Mouse (Mus musculus) ES-E14 (cell line): ENCODE data around the gene BC048562. TPM values are rescaled to one million over a fixed set of nuclear protein-coding genes. Genes with fewer than 3 reads are reported as not detected.
A peak's percentile ranks its signal among the peaks of the same experiment; 100 is the strongest.

Experiments used
- DNase-seq: peaks from one replicate; pipeline ENCODE4 v3.0.0-alpha.2; 2013; ENCODE audit warnings: low read depth, low spot score
- H3K27ac ChIP-seq: 2 replicates; pipeline ENCODE4 v1.5.1; 2012; ENCODE audit warnings: low read depth, mild to moderate bottlenecking, low read length, moderate library complexity, mixed read lengths; ENCODE audit not compliant: poor library complexity, insufficient read depth, severe bottlenecking
- H3K36me3 ChIP-seq: 2 replicates; pipeline ENCODE4 v1.6.1; 2012; ENCODE audit warnings: mild to moderate bottlenecking, low read length, moderate library complexity, mixed read lengths; ENCODE audit not compliant: control insufficient read depth, poor library complexity, insufficient read depth, severe bottlenecking
- H3K4me1 ChIP-seq, 2 experiments: fragments of 150-350 bp in 1 of 2; sonication (generic) in 1 of 2; 2 replicates each; pipeline ENCODE4 v1.6.1; 2012; ENCODE audit warnings: low read length in 2 of 2, mild to moderate bottlenecking in 1 of 2, mixed read lengths in 1 of 2; ENCODE audit not compliant: control insufficient read depth in 2 of 2, insufficient read depth in 2 of 2, poor library complexity in 1 of 2
- H3K4me3 ChIP-seq, 2 experiments: fragments of 150-350 bp in 1 of 2; sonication (generic) in 1 of 2; 2 replicates each; pipeline ENCODE4 v1.5.1; 2012; ENCODE audit warnings: low read length in 2 of 2, low read depth in 1 of 2, mild to moderate bottlenecking in 1 of 2, mixed read lengths in 1 of 2; ENCODE audit not compliant: insufficient read depth in 1 of 2, poor library complexity in 1 of 2, severe bottlenecking in 1 of 2
- H3K9ac ChIP-seq: 2 replicates; pipeline ENCODE4 v1.6.1; 2012; ENCODE audit warnings: low read depth, mild to moderate bottlenecking, low read length, mixed read lengths; ENCODE audit not compliant: poor library complexity, insufficient read depth, severe bottlenecking
- H3K9me3 ChIP-seq: fragments of 150-350 bp; sonication (generic); 2 replicates; pipeline ENCODE4 v1.6.1; 2012; ENCODE audit warnings: low read depth, mild to moderate bottlenecking, low read length; ENCODE audit not compliant: control insufficient read depth, insufficient read depth
- CHD2 ChIP-seq: IDR thresholded peaks from 2 replicates; pipeline ENCODE4 v1.6.1; 2014; ENCODE audit warnings: mild to moderate bottlenecking, low read depth, low read length, inconsistent platforms
- HCFC1 ChIP-seq: IDR thresholded peaks from 2 replicates; pipeline ENCODE4 v1.6.1; 2012; ENCODE audit warnings: low read length, inconsistent platforms, borderline replicate concordance; ENCODE audit not compliant: insufficient read depth
- MAFK ChIP-seq: IDR thresholded peaks from 2 replicates; pipeline ENCODE4 v1.6.1; 2014; ENCODE audit warnings: mild to moderate bottlenecking, low read depth, low read length, inconsistent platforms; ENCODE audit not compliant: insufficient read depth
- ZC3H11A ChIP-seq: IDR thresholded peaks from 2 replicates; pipeline ENCODE4 v1.6.1; 2012; ENCODE audit warnings: low read depth, mild to moderate bottlenecking, inconsistent platforms, low read length, borderline replicate concordance
- ZNF384 ChIP-seq: IDR thresholded peaks from 2 replicates; pipeline ENCODE4 v1.6.1; 2012; ENCODE audit warnings: low read depth, low read length, inconsistent platforms
- in situ Hi-C, 2 experiments: fragments of 600-800 bp; cut with MboI; formaldehyde crosslinking; loops; one replicate each; pipeline ENCODE4 v1.15.1; 2025; ENCODE audit warnings: low sequenced_read_pairs in 2 of 2, inconsistent platforms in 1 of 2; ENCODE audit not compliant: unreplicated experiment in 2 of 2
- total RNA-seq: library from RNA; depleted of rRNA; stranded (reverse); fragments of 300-350 nt; gene quantifications from 2 replicates; pipeline ENCODE4 v1.2.3, GENCODE M21; 2012

The BC048562 gene
- total RNA-seq, 1 experiment = not detected

- Histone ChIP-seq H3K4me3 (peak within 1 kb of the TSS; percentile 56 to 71), H3K36me3 (peaks cover 7% of the 10 kb centered on the region), H3K9me3 (no peaks in the 10 kb centered on the region), H3K4me1 (peaks cover 2 to 8% of the 10 kb centered on the region in 2 experiments; a peak in 3 of 4 replicates), H3K27ac (peak within 1 kb of the TSS; percentile 94), H3K9ac (peak within 1 kb of the TSS; percentile 90)
- TF ChIP-seq ZNF384 (no peak), CHD2 (no peak), MAFK (no peak)
- peak; percentile 77 for DNase-seq
- in situ Hi-C loops = no loop called here
Measured at GRCm38 (mm10) chr9:108392676-108393075, 43.6 kb upstream of the BC048562 start, which contains the start of gene 1700102P08Rik. TSS of gene 1700102P08Rik (plus strand) at chr9:108392805.

GRCm38 (mm10) chr9:108394191-108394590 lies 42.1 kb upstream of the BC048562 start:
- in situ Hi-C loops = no loop called here
- no peak overlapping the region for H3K27ac ChIP-seq
- peaks cover under 1% of the 10 kb centered on the region; the same call in 1 of the 2 replicates for H3K36me3 ChIP-seq
- H3K4me3 ChIP-seq = no peak overlapping the region
- TF ChIP-seq HCFC1 = no peak
- H3K4me1 ChIP-seq = peaks cover 2 to 8% of the 10 kb centered on the region in 2 experiments; a peak in 3 of 4 replicates
- no peaks in the 10 kb centered on the region for H3K9me3 ChIP-seq
- H3K9ac ChIP-seq = no peak overlapping the region
- no peak for DNase-seq

- TF ChIP-seq ZNF384 (peak; percentile 47; the same call in 1 of the 2 replicates), ZC3H11A (no peak)
- Histone ChIP-seq H3K27ac (no peak overlapping the region), H3K36me3 (no peaks in the 10 kb centered on the region; the same call in 1 of the 2 replicates), H3K4me3 (no peak overlapping the region), H3K4me1 (peaks cover 2 to 8% of the 10 kb centered on the region in 2 experiments; a peak in 3 of 4 replicates), H3K9me3 (no peaks in the 10 kb centered on the region), H3K9ac (no peak overlapping the region)
- DNase-seq = no peak
- in situ Hi-C loops = no loop called here
Measured at GRCm38 (mm10) chr9:108395427-108395826, 40.9 kb upstream of the BC048562 start.

- in situ Hi-C loops = no loop called here
- no peaks in the 10 kb centered on the region for H3K9me3 ChIP-seq
- no peaks in the 10 kb centered on the region for H3K36me3 ChIP-seq
Measured at GRCm38 (mm10) chr9:108398324-108398723, 38.0 kb upstream of the BC048562 start.

GRCm38 (mm10) chr9:108401186-108401960 lies 34.9 kb upstream of the BC048562 start:
- no peak for TF ChIP-seq ZC3H11A
- no peak for TF ChIP-seq ZNF384
- TF ChIP-seq HCFC1 = no peak
- TF ChIP-seq CHD2 = no peak
- no peak for TF ChIP-seq MAFK
- no peak overlapping the region for H3K9ac ChIP-seq
- H3K27ac ChIP-seq = no peak overlapping the region
- H3K9me3 ChIP-seq = no peaks in the 10 kb centered on the region
- no peak for DNase-seq
- no peaks in the 10 kb centered on the region for H3K36me3 ChIP-seq
- H3K4me1 ChIP-seq = no peaks in the 10 kb centered on the region
- H3K4me3 ChIP-seq = no peak overlapping the region
- in situ Hi-C loops = no loop called here

More at GRCm38 (mm10) chr9:108398324-108398723, 38.0 kb upstream of the BC048562 start:
- Histone ChIP-seq H3K27ac (no peak overlapping the region), H3K9ac (no peak overlapping the region), H3K4me1 (no peaks in the 10 kb centered on the region), H3K4me3 (no peak overlapping the region)
- TF ChIP-seq CHD2 (no peak), ZNF384 (no peak), ZC3H11A (no peak), MAFK (no peak), HCFC1 (no peak)
- no peak for DNase-seq
